Mouse (Mus musculus) midbrain, embryonic 11.5 days (tissue): ENCODE data around the gene Mettl21e. TPM values are rescaled to one million over a fixed set of nuclear protein-coding genes. Genes with fewer than 3 reads are reported as not detected.
"Not testable (repeated sequence)": the region's sequence is repeated elsewhere in the genome, so short reads cannot be mapped to it uniquely, and the experiment has no call there.

Experiments
- ATAC-seq: fragments of 200-750 bp; cut with Nextera tagmentation; 2 replicates; pipeline ENCODE4 v1.8.0; 2017; ENCODE audit warnings: moderate TSS enrichment, moderate library complexity; ENCODE audit not compliant: low FRiP score
- DNase-seq: peaks from one replicate; pipeline ENCODE4 v3.0.0; 2015; ENCODE audit warnings: low spot score; ENCODE audit errors: missing footprints
- H3K27ac ChIP-seq: fragments of 300-500 bp; sonication (generic); 2 replicates; pipeline ENCODE4 v1.5.1; 2014; ENCODE audit warnings: low read depth, low read length
- H3K27me3 ChIP-seq: fragments of 300-500 bp; sonication (generic); 2 replicates; pipeline ENCODE4 v1.6.1; 2014; ENCODE audit warnings: mild to moderate bottlenecking, low read length, moderate library complexity, mixed read lengths; ENCODE audit not compliant: control insufficient read depth, insufficient read depth
- H3K36me3 ChIP-seq: fragments of 300-500 bp; sonication (generic); 2 replicates; pipeline ENCODE4 v1.6.1; 2014; ENCODE audit warnings: mild to moderate bottlenecking, low read length, moderate library complexity, mixed read lengths; ENCODE audit not compliant: control insufficient read depth, insufficient read depth
- H3K4me1 ChIP-seq: fragments of 300-500 bp; sonication (generic); 2 replicates; pipeline ENCODE4 v1.6.1; 2014; ENCODE audit warnings: low read length; ENCODE audit not compliant: control insufficient read depth, insufficient read depth
- H3K4me2 ChIP-seq: fragments of 300-500 bp; sonication (generic); 2 replicates; pipeline ENCODE4 v1.6.1; 2014; ENCODE audit warnings: mild to moderate bottlenecking, moderate library complexity
- H3K4me3 ChIP-seq: fragments of 300-500 bp; sonication (generic); 2 replicates; pipeline ENCODE4 v1.5.1; 2014; ENCODE audit warnings: low read depth, low read length
- H3K9ac ChIP-seq: fragments of 300-500 bp; sonication (generic); 2 replicates; pipeline ENCODE4 v1.6.1; 2014; ENCODE audit warnings: low read length
- H3K9me3 ChIP-seq: fragments of 300-500 bp; sonication (generic); 2 replicates; pipeline ENCODE4 v1.6.1; 2016; ENCODE audit warnings: low read length; ENCODE audit not compliant: control insufficient read depth
- WGBS: fragments of 180-500 bp; shearing (Covaris S2); extraction: QIAGEN DNeasy Blood & Tissue Kit; methylation state at CpG from one replicate; pipeline ENCODE4 v1.1.7; 2014; 5-methylcytosine and 5-hydroxymethylcytosine counted together
- polyA plus RNA-seq: library from polyadenylated mRNA; unstranded; fragments of >200 nt; fragmentation: Nextera tagmentation; extraction: Ambion mirVana; gene quantifications from 2 replicates; pipeline ENCODE4 v1.2.1, GENCODE M21; 2014

Mettl21e gene
- not detected in 2 replicates for polyA plus RNA-seq

DNA sequence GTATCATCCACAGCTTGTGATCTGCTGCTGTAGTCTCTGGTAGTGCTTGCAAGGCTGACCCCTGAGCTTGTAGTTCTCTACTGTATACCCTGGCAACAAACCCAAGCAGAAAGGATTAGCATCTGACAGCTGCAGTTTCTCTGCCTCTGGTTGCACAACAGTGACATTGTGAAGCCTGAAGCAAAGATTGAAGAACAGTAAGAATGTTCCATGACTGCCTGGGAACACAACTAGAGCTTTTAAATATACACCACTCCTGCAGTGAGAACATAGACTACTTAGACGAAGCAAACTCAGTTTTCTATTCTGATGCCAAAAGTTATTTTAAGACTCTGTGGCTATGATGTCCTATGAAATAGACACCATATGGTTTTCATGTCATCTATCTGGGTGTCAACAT is at the start of gene Mettl21e:
Gene Mettl21e (minus strand): TSS at position 86 of the 400 bp plus-strand sequence.
- Histone ChIP-seq H3K9ac (no peak within 1 kb of the TSS), H3K4me3 (no peak within 1 kb of the TSS), H3K4me2 (no peak within 1 kb of the TSS), H3K27me3 (no peaks in the 10 kb centered on the region), H3K9me3 (no peaks in the 10 kb centered on the region), H3K36me3 (no peaks in the 10 kb centered on the region), H3K27ac (no peak within 1 kb of the TSS), H3K4me1 (no peaks in the 10 kb centered on the region)
- DNase-seq, result no peak
- 83% methylated on average over 1 of the region's 1 CpGs for WGBS
- ATAC-seq, result no peak

- ATAC-seq, H3K27me3 ChIP-seq, DNase-seq, H3K36me3 ChIP-seq, H3K4me2 ChIP-seq, H3K9me3 ChIP-seq, H3K4me3 ChIP-seq, H3K4me1 ChIP-seq, H3K27ac ChIP-seq, H3K9ac ChIP-seq: not testable (repeated sequence)
- WGBS, result 82% methylated on average over 2 of the region's 2 CpGs
These were observed 21.7 kb upstream of the Mettl21e start for GRCm38 (mm10) chr1:44240440-44240839.

- H3K9me3 ChIP-seq, result no peaks in the 10 kb centered on the region
- WGBS, result 92% methylated on average over 3 of the region's 3 CpGs
- DNase-seq (no peak), ATAC-seq (no peak)
- no peak overlapping the region for H3K9ac ChIP-seq
- no peak overlapping the region for H3K4me3 ChIP-seq
- H3K36me3 ChIP-seq, result no peaks in the 10 kb centered on the region
- H3K4me2 ChIP-seq, result no peak overlapping the region
- no peaks in the 10 kb centered on the region for H3K4me1 ChIP-seq
- H3K27ac ChIP-seq, result no peak overlapping the region
- H3K27me3 ChIP-seq, result no peaks in the 10 kb centered on the region
These were observed 21.2 kb upstream of the Mettl21e start for GRCm38 (mm10) chr1:44239969-44240368.

DNA sequence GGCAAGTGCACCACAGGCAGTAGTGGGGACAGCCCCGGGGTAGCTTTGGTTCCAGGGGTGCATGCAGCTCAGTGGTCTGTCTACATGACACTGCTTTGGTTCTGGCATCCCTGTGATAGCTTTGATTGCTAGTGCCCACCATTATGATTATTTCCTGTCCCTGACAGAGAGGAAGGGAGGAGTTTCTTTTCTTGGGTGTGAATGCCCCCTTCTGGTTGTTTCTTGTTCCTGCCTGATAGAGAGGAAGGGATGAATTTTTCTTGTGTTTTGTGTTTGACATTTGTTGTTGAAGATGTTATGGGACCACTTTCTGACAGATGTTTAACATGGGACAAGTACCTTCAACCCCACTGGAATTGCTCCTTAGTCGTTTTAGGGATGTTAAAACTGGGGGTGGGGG is 18.5 kb upstream of the Mettl21e start:
- DNase-seq (no peak), ATAC-seq (no peak)

GRCm38 (mm10) chr1:44235311-44235710 is 16.6 kb upstream of the Mettl21e start:
- ATAC-seq (no peak), DNase-seq (no peak)
- 80% methylated on average over 2 of the region's 2 CpGs for WGBS
- Histone ChIP-seq H3K4me1 (no peaks in the 10 kb centered on the region), H3K36me3 (no peaks in the 10 kb centered on the region), H3K9ac (no peak overlapping the region), H3K27ac (no peak overlapping the region), H3K9me3 (no peaks in the 10 kb centered on the region), H3K27me3 (no peaks in the 10 kb centered on the region), H3K4me3 (no peak overlapping the region), H3K4me2 (no peak overlapping the region)

More for the DNA sequence above, 18.5 kb upstream of the Mettl21e start:
- no peaks in the 10 kb centered on the region for H3K36me3 ChIP-seq
- H3K9me3 ChIP-seq, result no peaks in the 10 kb centered on the region
- WGBS, result 88% methylated on average over 2 of the region's 2 CpGs
- no peak overlapping the region for H3K9ac ChIP-seq
- no peaks in the 10 kb centered on the region for H3K27me3 ChIP-seq
- H3K4me1 ChIP-seq, result no peaks in the 10 kb centered on the region
- H3K27ac ChIP-seq, result no peak overlapping the region
- H3K4me2 ChIP-seq, result no peak overlapping the region
- H3K4me3 ChIP-seq, result no peak overlapping the region

GRCm38 (mm10) chr1:44234531-44234930 is 15.8 kb upstream of the Mettl21e start:
- not testable (repeated sequence) for H3K9me3 ChIP-seq, H3K36me3 ChIP-seq, ATAC-seq, H3K4me2 ChIP-seq, H3K4me1 ChIP-seq, H3K4me3 ChIP-seq, H3K27ac ChIP-seq, H3K9ac ChIP-seq, H3K27me3 ChIP-seq, DNase-seq
- WGBS, result 93% methylated on average over 2 of the region's 2 CpGs

- Histone ChIP-seq H3K36me3 (no peaks in the 10 kb centered on the region), H3K9ac (no peak overlapping the region), H3K9me3 (no peaks in the 10 kb centered on the region), H3K27me3 (no peaks in the 10 kb centered on the region), H3K4me2 (no peak overlapping the region), H3K4me1 (no peaks in the 10 kb centered on the region), H3K4me3 (no peak overlapping the region), H3K27ac (no peak overlapping the region)
- ATAC-seq (peak; percentile 70; the same call in 1 of the 2 replicates), DNase-seq (peak; percentile 88)
- 67% methylated on average over 2 of the region's 2 CpGs for WGBS
These were observed 10.3 kb upstream of the Mettl21e start for GRCm38 (mm10) chr1:44229044-44229443.

DNA sequence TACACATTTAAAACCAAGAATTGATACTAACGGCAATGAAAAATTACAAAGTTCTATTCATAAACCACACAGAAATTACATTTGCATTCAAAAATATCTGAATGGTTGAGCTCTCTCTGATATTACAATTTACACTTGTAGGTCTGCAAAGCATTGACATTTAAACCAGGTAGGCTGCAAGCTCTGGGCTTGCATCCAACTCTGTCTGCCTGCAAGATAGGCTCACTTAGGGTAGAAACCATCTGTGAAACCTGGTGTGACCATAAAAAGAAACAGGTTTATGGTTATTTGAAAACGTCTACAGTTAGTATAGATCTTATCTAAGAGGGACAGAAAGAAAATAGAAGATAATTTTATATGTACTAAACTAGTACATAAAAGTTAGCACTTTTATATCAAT is 1.6 kb downstream of the Mettl21e start:
- Histone ChIP-seq H3K9me3 (no peaks in the 10 kb centered on the region), H3K27me3 (no peaks in the 10 kb centered on the region), H3K27ac (no peak overlapping the region), H3K4me2 (no peak overlapping the region), H3K9ac (no peak overlapping the region), H3K36me3 (no peaks in the 10 kb centered on the region), H3K4me1 (no peaks in the 10 kb centered on the region), H3K4me3 (no peak overlapping the region)
- WGBS, result 84% methylated on average over 2 of the region's 2 CpGs
- DNase-seq (no peak), ATAC-seq (no peak)

GRCm38 (mm10) chr1:44216352-44217116 is 2.2 kb downstream of the Mettl21e start:
- no peak overlapping the region for H3K27ac ChIP-seq
- 85% methylated on average over 2 of the region's 2 CpGs for WGBS
- DNase-seq (no peak), ATAC-seq (no peak)
- no peak overlapping the region for H3K9ac ChIP-seq
- no peak overlapping the region for H3K4me3 ChIP-seq
- no peaks in the 10 kb centered on the region for H3K4me1 ChIP-seq
- no peaks in the 10 kb centered on the region for H3K27me3 ChIP-seq
- H3K9me3 ChIP-seq, result no peaks in the 10 kb centered on the region
- no peak overlapping the region for H3K4me2 ChIP-seq
- H3K36me3 ChIP-seq, result no peaks in the 10 kb centered on the region
